Mouse (Mus musculus) kidney, postnatal 4 days (tissue): ENCODE data around the gene Erc2.
"Not testable (repeated sequence)": the region's sequence is repeated elsewhere in the genome, so short reads cannot be mapped to it uniquely, and the experiment has no call there.

Experiments
- DNase-seq, 2 experiments: peaks; one replicate each; pipeline ENCODE4 v3.0.0; 2021; ENCODE audit warnings: mixed read lengths in 2 of 2

Erc2 gene

GRCm38 (mm10) chr14:27835351-27835750, 213.1 kb downstream of the Erc2 start:
- no peak for DNase-seq

- no peak for DNase-seq
Measured at GRCm38 (mm10) chr14:27837601-27838105, 215.4 kb downstream of the Erc2 start.

GRCm38 (mm10) chr14:27840120-27840519, 217.9 kb downstream of the Erc2 start:
- no peak for DNase-seq

GRCm38 (mm10) chr14:27846875-27847274, 224.6 kb downstream of the Erc2 start:
- DNase-seq = no peak

- DNase-seq = no peak
Measured at GRCm38 (mm10) chr14:27847291-27847690, 225.1 kb downstream of the Erc2 start.

- DNase-seq = no peak
Measured at GRCm38 (mm10) chr14:27851231-27851630, 229.0 kb downstream of the Erc2 start.

GRCm38 (mm10) chr14:27852606-27853005, 230.4 kb downstream of the Erc2 start:
- DNase-seq = no peak

GRCm38 (mm10) chr14:27860371-27861046, 238.3 kb downstream of the Erc2 start:
- DNase-seq = no peak

- no peak for DNase-seq
Measured at GRCm38 (mm10) chr14:27862299-27862698, 240.1 kb downstream of the Erc2 start.

GRCm38 (mm10) chr14:27867386-27867785, 245.2 kb downstream of the Erc2 start:
- DNase-seq = no peak

GRCm38 (mm10) chr14:27873619-27874018, 251.4 kb downstream of the Erc2 start:
- peak; percentile 8 to 13 for DNase-seq

- peak in 1 of 2 experiments; percentile 18 for DNase-seq
Measured at GRCm38 (mm10) chr14:27875991-27876411, 253.8 kb downstream of the Erc2 start.

GRCm38 (mm10) chr14:27881972-27882371, 259.7 kb downstream of the Erc2 start:
- DNase-seq = no peak

- DNase-seq = not testable (repeated sequence)
Measured at GRCm38 (mm10) chr14:27886337-27886736, 264.1 kb downstream of the Erc2 start.

- no peak for DNase-seq
Measured at GRCm38 (mm10) chr14:27887488-27887887, 265.3 kb downstream of the Erc2 start.

- DNase-seq = no peak
Measured at GRCm38 (mm10) chr14:27889650-27890049, 267.4 kb downstream of the Erc2 start.

GRCm38 (mm10) chr14:27892416-27892815, 270.2 kb downstream of the Erc2 start:
- DNase-seq = no peak

GRCm38 (mm10) chr14:27901772-27902171, 279.5 kb downstream of the Erc2 start:
- DNase-seq = no peak

- no peak for DNase-seq
Measured at GRCm38 (mm10) chr14:27921656-27922373, 299.6 kb downstream of the Erc2 start.

GRCm38 (mm10) chr14:27927369-27927768, 305.1 kb downstream of the Erc2 start:
- no peak for DNase-seq

- no peak for DNase-seq
Measured at GRCm38 (mm10) chr14:27933533-27933932, 311.3 kb downstream of the Erc2 start.

- no peak for DNase-seq
Measured at GRCm38 (mm10) chr14:27935714-27936113, 313.5 kb downstream of the Erc2 start.

- DNase-seq = no peak
Measured at GRCm38 (mm10) chr14:27937922-27938321, 315.7 kb downstream of the Erc2 start.

GRCm38 (mm10) chr14:27945276-27945675, 323.0 kb downstream of the Erc2 start:
- peak in 1 of 2 experiments; percentile 4 for DNase-seq
